Mouse (Mus musculus): ENCODE measurements around the gene Ipo9. TPM values are rescaled to one million over a fixed set of nuclear protein-coding genes. Genes with fewer than 3 reads are reported as not detected.

Gene Ipo9
- total and polyA plus RNA-seq, 3 experiments, result 33.7 to 58.3 (median 38.3) TPM

DNA sequence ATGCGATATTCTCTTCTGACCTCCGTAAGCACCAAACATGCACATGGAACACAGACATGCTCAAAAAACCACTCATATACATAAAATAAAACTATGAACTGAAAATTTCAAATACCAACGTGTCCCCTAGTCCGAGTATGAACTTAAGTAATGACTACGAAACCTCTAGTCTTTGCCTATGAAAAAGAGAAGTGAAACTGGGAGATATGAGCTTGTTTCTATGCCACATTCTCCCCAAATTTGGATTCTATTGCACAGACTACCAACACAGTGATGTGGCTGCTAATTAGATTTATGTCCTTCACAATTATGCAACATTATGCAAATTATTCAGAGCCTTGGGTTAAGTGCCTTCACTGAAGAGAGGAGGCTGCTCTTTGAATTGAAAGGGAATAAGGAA, 30.8 kb downstream of the Ipo9 start:
- Histone ChIP-seq H3K27me3 (replicated peaks) (no peaks in the 10 kb centered on the region), H3K9me3 (replicated peaks; ENCODE audit: low read length) (no peaks in the 10 kb centered on the region), H3K4me3 (replicated peaks in 1 of 3; ENCODE audit: low read depth in 2 of 3, low read length in 2 of 3, poor library complexity in 1 of 3) (no peak overlapping the region), H3K4me1 (ENCODE audit: control insufficient read depth in 1 of 2, insufficient read depth in 2 of 2) (peaks cover 7 to 21% of the 10 kb centered on the region in 2 experiments; a peak in 3 of 4 replicates), H3K27ac (ENCODE audit: insufficient read depth, low read depth) (peak overlapping the region; percentile 64), H3K79me2 (replicated peaks; ENCODE audit: control insufficient read depth, extremely low read depth, insufficient read depth, poor library complexity, severe bottlenecking) (no peaks in the 10 kb centered on the region), H3K9ac (ENCODE audit: insufficient read depth, low read depth) (no peak overlapping the region), H3K36me3 (replicated peaks in 1 of 2; ENCODE audit: control insufficient read depth in 1 of 2, insufficient read depth in 1 of 2, low read length in 1 of 2) (peaks cover 47 to 85% of the 10 kb centered on the region in 2 experiments), H3K4me2 (ENCODE audit: insufficient read depth, low read depth, poor library complexity, severe bottlenecking) (peak overlapping the region; percentile 60)
- in situ Hi-C loops (cut with MboI; ENCODE audit: low pct_ligation_motif_present, low pct_unique_long_range_greater_than_20kb, low sequenced_read_pairs), result no loop called here
- TF ChIP-seq POLR2AphosphoS2 (IDR thresholded peaks at IDR 0.05; ENCODE audit: low read depth, low read length) (no peak), ZC3H11A (IDR thresholded peaks at IDR 0.05; ENCODE audit: low read depth, low read length) (no peak), BHLHE40 (IDR thresholded peaks at IDR 0.05; ENCODE audit: low read depth, low read length) (peak; percentile 35; the same call in 1 of the 2 replicates), JUN (IDR thresholded peaks at IDR 0.05; ENCODE audit: insufficient read depth, low read depth, low read length) (peak; percentile 77), MXI1 (IDR thresholded peaks at IDR 0.05; ENCODE audit: low read depth, low read length) (no peak; the same call in 1 of the 2 replicates), CHD2 (IDR thresholded peaks at IDR 0.05; ENCODE audit: low read length) (no peak), RCOR1 (conservative IDR thresholded peaks at IDR 0.05; ENCODE audit: low read depth, low read length) (no peak; the same call in 1 of the 2 replicates), ZMIZ1 (IDR thresholded peaks at IDR 0.05; ENCODE audit: low read depth, low read length) (no peak), IRF4 (IDR thresholded peaks at IDR 0.05; ENCODE audit: low read depth, low read length) (peak; percentile 99), CHD1 (IDR thresholded peaks at IDR 0.05; ENCODE audit: low read depth, low read length) (no peak), ETS1 (conservative IDR thresholded peaks at IDR 0.05; ENCODE audit: low read depth, low read length) (peak; percentile 53), ELF1 (IDR thresholded peaks at IDR 0.05; ENCODE audit: low read depth, low read length) (no peak), MYC (IDR thresholded peaks at IDR 0.05; ENCODE audit: low read depth, low read length) (peak; percentile 81; the same call in 1 of the 2 replicates), RAD21 (IDR thresholded peaks at IDR 0.05; ENCODE audit: low read depth, low read length) (no peak), KAT2A (IDR thresholded peaks at IDR 0.05; ENCODE audit: insufficient replicate concordance, low read length) (no peak), CTCF (conservative IDR thresholded peaks at IDR 0.05 in 1 of 2, IDR thresholded peaks at IDR 0.05 in 1 of 2; ENCODE audit: low read depth in 2 of 2, low read length in 2 of 2) (no peak), MAX (IDR thresholded peaks at IDR 0.05; ENCODE audit: low read length) (0 out of 2 replicates have a peak, but pooled peaks have one; percentile 14), EP300 (IDR thresholded peaks at IDR 0.05; ENCODE audit: low read length) (peak; percentile 99), MAZ (IDR thresholded peaks at IDR 0.05; ENCODE audit: low read depth, low read length) (no peak), MAFK (IDR thresholded peaks at IDR 0.05; ENCODE audit: insufficient replicate concordance, low read length) (peak; percentile 64), TCF12 (IDR thresholded peaks at IDR 0.05; ENCODE audit: low read depth, low read length) (no peak; the same call in 1 of the 2 replicates), E2F4 (IDR thresholded peaks at IDR 0.05; ENCODE audit: insufficient replicate concordance, low read depth, low read length) (no peak), ZNF384 (IDR thresholded peaks at IDR 0.05; ENCODE audit: low read depth, low read length) (no peak), HCFC1 (IDR thresholded peaks at IDR 0.05; ENCODE audit: low read depth, low read length) (no peak), SMC3 (IDR thresholded peaks at IDR 0.05; ENCODE audit: low read depth, low read length) (no peak), USF1 (IDR thresholded peaks at IDR 0.05; ENCODE audit: low read depth, low read length) (no peak), UBTF (IDR thresholded peaks at IDR 0.05; ENCODE audit: low read depth, low read length) (no peak), USF2 (conservative IDR thresholded peaks at IDR 0.05; ENCODE audit: low read depth, low read length) (no peak), MEF2A (IDR thresholded peaks at IDR 0.05; ENCODE audit: borderline replicate concordance, low read depth, low read length) (peak; percentile 43; the same call in 1 of the 2 replicates), GABPA (IDR thresholded peaks at IDR 0.05; ENCODE audit: insufficient replicate concordance, low read depth, low read length) (no peak), PAX5 (IDR thresholded peaks at IDR 0.05; ENCODE audit: low read length) (no peak), NRF1 (IDR thresholded peaks at IDR 0.05; ENCODE audit: low read depth, low read length) (no peak), SIN3A (IDR thresholded peaks at IDR 0.05; ENCODE audit: low read length) (peak; percentile 27; the same call in 1 of the 2 replicates), POLR2A (IDR thresholded peaks at IDR 0.05; ENCODE audit: low read depth, low read length) (no peak), JUND (conservative IDR thresholded peaks at IDR 0.05; ENCODE audit: low read depth, low read length) (peak; percentile 87), ZKSCAN1 (IDR thresholded peaks at IDR 0.05; ENCODE audit: borderline replicate concordance, low read depth, low read length) (no peak), TBP (conservative IDR thresholded peaks at IDR 0.05; ENCODE audit: low read depth, low read length) (no peak), NELFE (IDR thresholded peaks at IDR 0.05; ENCODE audit: low read depth, low read length) (no peak)
- peak; percentile 79 for DNase-seq (ENCODE audit: extremely low read depth)
- dilution Hi-C loops (cut with MboI; ENCODE audit: extremely low pct_ligation_motif_present, extremely low pct_unique_long_range_greater_than_20kb, low sequenced_read_pairs), result no loop called here
